In the genomic region with DNA sequence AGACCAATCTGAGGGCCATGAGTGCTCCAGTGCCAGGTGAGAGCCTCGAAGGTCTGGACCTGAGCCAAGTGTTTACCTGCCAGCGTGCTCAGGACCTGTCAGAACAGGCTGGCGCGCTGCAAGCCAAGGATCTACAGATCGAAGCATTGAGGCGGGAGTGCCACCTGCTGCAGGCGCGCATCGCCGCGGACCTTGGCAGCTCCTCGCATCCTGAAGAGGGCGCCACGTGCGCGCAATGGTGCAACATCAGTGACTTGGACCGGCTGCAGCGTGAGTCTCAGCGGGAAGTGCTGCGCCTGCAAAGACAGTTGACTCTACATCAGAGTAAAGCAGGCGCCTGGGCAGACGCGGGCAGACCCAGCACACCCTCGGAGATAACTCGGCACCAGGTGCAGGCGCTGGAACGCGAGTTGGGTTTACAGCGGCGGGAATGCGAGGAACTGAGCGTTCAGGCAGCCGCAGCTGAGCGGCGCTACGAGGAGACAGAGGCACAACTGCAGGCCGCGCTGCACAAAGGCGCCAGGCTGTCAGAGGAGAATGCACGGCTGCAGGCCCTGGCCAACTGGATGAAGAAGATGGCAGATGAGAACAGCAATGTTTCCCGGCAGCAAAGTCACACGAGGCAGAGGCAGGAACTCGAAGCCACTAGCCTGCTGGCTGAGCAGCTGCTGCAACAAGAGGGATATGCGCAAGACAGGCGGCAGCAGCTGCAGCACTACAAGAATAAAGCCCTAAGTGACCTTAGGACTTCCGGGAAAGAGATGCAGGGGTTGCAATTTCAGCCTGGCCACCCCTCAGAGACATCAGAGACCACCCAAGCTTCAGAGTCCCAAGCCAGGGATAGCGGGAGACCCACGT, we compare ENCODE assay signal across 8 mouse cellular contexts. TPM values are rescaled to one million over a fixed set of nuclear protein-coding genes. Genes with fewer than 3 reads are reported as not detected.
DNase-seq lines count a peak whose midpoint lies in the region; ATAC-seq lines count a peak whose summit lies in the region.

No protein-coding gene starts in this region.

- intact Hi-C loops in left cerebral cortex, postnatal 14 days (cut with DNase I): loop anchor here (1.0 to 2.0 kb wide), 3 partner anchors 25 to 83 kb away; no protein-coding TSS in a partner anchor

- peaks cover 16% of the 10 kb centered on the region for H3K4me1 ChIP-seq in intestine, embryonic 15.5 days (replicated peaks)

- peak; percentile 89 to 96 for DNase-seq in adrenal gland, adult (ENCODE audit: inconsistent age in 2 of 2, low spot score in 1 of 2)
- DNase-seq in embryo, embryonic 11 days: peak; percentile 95
- DNase-seq in gastrocnemius, postnatal 25 days: peak; percentile 81
- peak; percentile 89 to 91 for DNase-seq in left cerebral cortex, postnatal 14 days (ENCODE audit: low spot score in 2 of 2)
- peak; percentile 88 for DNase-seq in right cerebral cortex, postnatal 14 days
- DNase-seq in urinary bladder, postnatal 25 days (ENCODE audit: low spot score): peak; percentile 89

- no peak overlapping the region for H3K27ac ChIP-seq in intestine, embryonic 15.5 days

- H3K4me2 ChIP-seq in intestine, embryonic 15.5 days (replicated peaks): peak overlapping the region; percentile 97

- no peaks in the 10 kb centered on the region for H3K9me3 ChIP-seq in intestine, embryonic 15.5 days

- peak overlapping the region; percentile 57 for H3K4me3 ChIP-seq in intestine, embryonic 15.5 days (replicated peaks)

- H3K27me3 ChIP-seq in intestine, embryonic 15.5 days (replicated peaks): 0 out of 2 replicates have a peak, but pooled peaks cover 3% of the 10 kb centered on the region

- H3K36me3 ChIP-seq in intestine, embryonic 15.5 days: no peaks in the 10 kb centered on the region

- peak; percentile 90 for ATAC-seq in intestine, embryonic 15.5 days
- peak; percentile 87 for ATAC-seq in megakaryocyte-erythroid progenitor cell, adult 5-6 weeks (replicated peaks; ENCODE audit: low FRiP score, low TSS enrichment, poor library complexity, severe bottlenecking)

- peak overlapping the region; percentile 39 for H3K9ac ChIP-seq in intestine, embryonic 15.5 days

- 9% methylated on average over 48 of the region's 48 CpGs for WGBS in intestine, embryonic 15.5 days

RNA-seq across cellular contexts. Expression of gene Rimbp3, which starts 1.8 kb away (rescaled TPM):
- not detected for total RNA-seq in gastrocnemius, postnatal 25 days (2021)
- 0.57 and 0.67 TPM in 2 replicates for polyA plus RNA-seq in intestine, embryonic 15.5 days (2015; fragmentation: Nextera tagmentation; extraction: Ambion mirVana)
- total RNA-seq in left cerebral cortex, postnatal 14 days (2021): 1 to 10 TPM; 1.5 to 1.8 TPM
- 0.39 and 0.59 TPM in 2 replicates for total RNA-seq in megakaryocyte-erythroid progenitor cell, adult 5-6 weeks (2014; fragmentation: Nextera tagmentation)
- total RNA-seq in megakaryocyte-erythroid progenitor cell, adult 5-6 weeks (2017): 0.23 TPM in 1 of 2 replicates, not detected in the other

RNA-seq across cellular contexts. Expression of gene Ube2l3, which starts 7.8 kb away (rescaled TPM):
- 100 to 1,000 TPM; 129 to 132 TPM for total RNA-seq in gastrocnemius, postnatal 25 days (2021)
- polyA plus RNA-seq in intestine, embryonic 15.5 days (2015; fragmentation: Nextera tagmentation; extraction: Ambion mirVana): 352 and 386 TPM in 2 replicates
- total RNA-seq in left cerebral cortex, postnatal 14 days (2021): 100 to 1,000 TPM; 143 to 144 TPM
- total RNA-seq in megakaryocyte-erythroid progenitor cell, adult 5-6 weeks (2014; fragmentation: Nextera tagmentation): 154 and 221 TPM in 2 replicates
- 161 and 163 TPM in 2 replicates for total RNA-seq in megakaryocyte-erythroid progenitor cell, adult 5-6 weeks (2017)

RNA-seq across cellular contexts. Expression of gene Hic2, which starts 23.2 kb away (rescaled TPM):
- under 1 TPM; 0.83 to 0.97 TPM for total RNA-seq in gastrocnemius, postnatal 25 days (2021)
- 5.8 and 6.0 TPM in 2 replicates for polyA plus RNA-seq in intestine, embryonic 15.5 days (2015; fragmentation: Nextera tagmentation; extraction: Ambion mirVana)
- 1 to 10 TPM; 4.8 to 5.0 TPM for total RNA-seq in left cerebral cortex, postnatal 14 days (2021)
- total RNA-seq in megakaryocyte-erythroid progenitor cell, adult 5-6 weeks (2014; fragmentation: Nextera tagmentation): 1.6 and 2.1 TPM in 2 replicates
- total RNA-seq in megakaryocyte-erythroid progenitor cell, adult 5-6 weeks (2017): 1.5 and 1.9 TPM in 2 replicates
